7 mouse cellular contexts compared by ENCODE assay signal in genomic region chr11:107025411-107026321, GRCm38 (mm10). TPM values are rescaled to one million over a fixed set of nuclear protein-coding genes. Genes with fewer than 3 reads are reported as not detected.
DNase-seq lines count a peak whose midpoint lies in the region; ATAC-seq and TF ChIP-seq lines count a peak whose summit lies in the region.

Gene 1810010H24Rik (plus strand): TSS chr11:107025681.

- peak within 1 kb of the TSS; percentile 30 for H3ac ChIP-seq in C2C12 (ENCODE audit: control insufficient read depth, insufficient read length, low read depth)

- no peak for ATAC-seq in G1E (ENCODE audit: extremely low read depth, insufficient number of reproducible peaks, low FRiP score, poor library complexity, severe bottlenecking)
- ATAC-seq in embryonic facial prominence, embryonic 11.5 days (replicated peaks; ENCODE audit: insufficient number of reproducible peaks, low FRiP score, low TSS enrichment, low read depth) = no peak
- peak; percentile 34; the same call in 1 of the 2 replicates for ATAC-seq in hindbrain, embryonic 14.5 days (ENCODE audit: low FRiP score)
- ATAC-seq in liver, embryonic 15.5 days (ENCODE audit: insufficient read depth) = no peak
- ATAC-seq in neural tube, embryonic 14.5 days (ENCODE audit: low read depth) = peak; percentile 25; the same call in 1 of the 2 replicates
- no peak for ATAC-seq in activated CD4-positive, CD25-positive, alpha-beta regulatory T cell, adult 4 months

- under 1% methylated on average over 45 of the region's 45 CpGs for WGBS in embryonic facial prominence, embryonic 11.5 days
- under 1% methylated on average over 45 of the region's 45 CpGs for WGBS in hindbrain, embryonic 14.5 days
- 1% methylated on average over 45 of the region's 45 CpGs for WGBS in liver, embryonic 15.5 days (ENCODE audit: insufficient replicate concordance)
- under 1% methylated on average over 45 of the region's 45 CpGs for WGBS in neural tube, embryonic 14.5 days

- DNase-seq in G1E (ENCODE audit: low spot score) = no peak
- DNase-seq in embryonic facial prominence, embryonic 11.5 days (ENCODE audit: low spot score) = peak; percentile 36
- peak; percentile 57 for DNase-seq in hindbrain, embryonic 14.5 days (ENCODE audit: low spot score)

- peak within 1 kb of the TSS; percentile 53 for H3K9ac ChIP-seq in embryonic facial prominence, embryonic 11.5 days (replicated peaks; ENCODE audit: low read length)
- peak within 1 kb of the TSS; percentile 65 for H3K9ac ChIP-seq in hindbrain, embryonic 14.5 days
- peak within 1 kb of the TSS; percentile 35; the same call in 1 of the 2 replicates for H3K9ac ChIP-seq in liver, embryonic 15.5 days
- H3K9ac ChIP-seq in neural tube, embryonic 14.5 days (replicated peaks; ENCODE audit: low read depth, low read length) = peak within 1 kb of the TSS; percentile 69

- H3K4me1 ChIP-seq in G1E (ENCODE audit: insufficient read depth, low read depth, low read length) = peaks cover 35% of the 10 kb centered on the region
- peaks cover 5% of the 10 kb centered on the region for H3K4me1 ChIP-seq in embryonic facial prominence, embryonic 11.5 days (ENCODE audit: control insufficient read depth, insufficient read depth, low read length)
- peaks cover 30% of the 10 kb centered on the region for H3K4me1 ChIP-seq in hindbrain, embryonic 14.5 days (replicated peaks; ENCODE audit: control insufficient read depth, insufficient read depth, low read length)
- H3K4me1 ChIP-seq in liver, embryonic 15.5 days (replicated peaks) = peaks cover 47% of the 10 kb centered on the region
- H3K4me1 ChIP-seq in neural tube, embryonic 14.5 days (ENCODE audit: control insufficient read depth, insufficient read depth, low read length) = peaks cover 5% of the 10 kb centered on the region; the same call in 1 of the 2 replicates

- no peaks in the 10 kb centered on the region for H3K79me3 ChIP-seq in C2C12 (ENCODE audit: low read depth)

- H3K9me3 ChIP-seq in G1E (replicated peaks) = no peaks in the 10 kb centered on the region
- H3K9me3 ChIP-seq in embryonic facial prominence, embryonic 11.5 days (replicated peaks; ENCODE audit: control insufficient read depth, low read length) = no peaks in the 10 kb centered on the region
- no peaks in the 10 kb centered on the region for H3K9me3 ChIP-seq in hindbrain, embryonic 14.5 days (ENCODE audit: control insufficient read depth, low read length)
- H3K9me3 ChIP-seq in liver, embryonic 15.5 days (replicated peaks) = no peaks in the 10 kb centered on the region
- no peaks in the 10 kb centered on the region for H3K9me3 ChIP-seq in neural tube, embryonic 14.5 days (ENCODE audit: control insufficient read depth, low read length)

- no peak within 1 kb of the TSS for H3K4me3 ChIP-seq in C2C12 (ENCODE audit: insufficient read depth, poor library complexity, severe bottlenecking)
- peak within 1 kb of the TSS; percentile 67 for H3K4me3 ChIP-seq in G1E (ENCODE audit: low read depth, low read length)
- H3K4me3 ChIP-seq in embryonic facial prominence, embryonic 11.5 days (ENCODE audit: low read depth, low read length) = peak within 1 kb of the TSS; percentile 45
- H3K4me3 ChIP-seq in hindbrain, embryonic 14.5 days (replicated peaks; ENCODE audit: low read length) = peak within 1 kb of the TSS; percentile 43
- H3K4me3 ChIP-seq in liver, embryonic 15.5 days (replicated peaks) = peak within 1 kb of the TSS; percentile 69
- peak within 1 kb of the TSS; percentile 31 for H3K4me3 ChIP-seq in neural tube, embryonic 14.5 days (ENCODE audit: low read depth, low read length)

- H3K27ac ChIP-seq in embryonic facial prominence, embryonic 11.5 days (replicated peaks; ENCODE audit: low read depth, low read length) = no peak within 1 kb of the TSS
- H3K27ac ChIP-seq in hindbrain, embryonic 14.5 days = peak within 1 kb of the TSS; percentile 77
- peak within 1 kb of the TSS; percentile 56 for H3K27ac ChIP-seq in liver, embryonic 15.5 days (replicated peaks)
- H3K27ac ChIP-seq in neural tube, embryonic 14.5 days (ENCODE audit: low read depth, low read length) = peak within 1 kb of the TSS; percentile 45

- peaks cover 3% of the 10 kb centered on the region for H3K27me3 ChIP-seq in C2C12 (ENCODE audit: control insufficient read depth, insufficient read depth, insufficient read length)
- H3K27me3 ChIP-seq in G1E (ENCODE audit: insufficient read depth, low read length) = peaks cover 38% of the 10 kb centered on the region
- H3K27me3 ChIP-seq in embryonic facial prominence, embryonic 11.5 days (ENCODE audit: control insufficient read depth, insufficient read depth, low read length) = no peaks in the 10 kb centered on the region; the same call in 1 of the 2 replicates
- no peaks in the 10 kb centered on the region for H3K27me3 ChIP-seq in hindbrain, embryonic 14.5 days (ENCODE audit: control insufficient read depth, insufficient read depth, low read length)
- H3K27me3 ChIP-seq in liver, embryonic 15.5 days = peaks cover 79% of the 10 kb centered on the region
- no peaks in the 10 kb centered on the region for H3K27me3 ChIP-seq in neural tube, embryonic 14.5 days (ENCODE audit: control insufficient read depth, insufficient read depth, low read length)

- H3K36me3 ChIP-seq in C2C12 (ENCODE audit: control insufficient read depth, insufficient read depth) (no peaks in the 10 kb centered on the region), G1E (replicated peaks) (no peaks in the 10 kb centered on the region)
- no peaks in the 10 kb centered on the region for H3K36me3 ChIP-seq in embryonic facial prominence, embryonic 11.5 days (replicated peaks; ENCODE audit: control insufficient read depth, insufficient read depth, low read depth, low read length)
- H3K36me3 ChIP-seq in hindbrain, embryonic 14.5 days (replicated peaks; ENCODE audit: control insufficient read depth, insufficient read depth) = no peaks in the 10 kb centered on the region
- no peaks in the 10 kb centered on the region for H3K36me3 ChIP-seq in liver, embryonic 15.5 days (replicated peaks)
- no peaks in the 10 kb centered on the region for H3K36me3 ChIP-seq in neural tube, embryonic 14.5 days (ENCODE audit: control insufficient read depth, insufficient read depth, low read length)

- no peaks in the 10 kb centered on the region for H3K79me2 ChIP-seq in C2C12 (ENCODE audit: control insufficient read depth, insufficient read depth)

- no peak for TF ChIP-seq CTCF in C2C12 (IDR thresholded peaks at IDR 0.05; ENCODE audit: control insufficient read depth, insufficient read depth, insufficient read length)
- TF ChIP-seq CTCF in G1E (IDR thresholded peaks at IDR 0.05; ENCODE audit: low read depth, low read length) = no peak

- H3K4me2 ChIP-seq in embryonic facial prominence, embryonic 11.5 days (ENCODE audit: low read depth, low read length) = peak within 1 kb of the TSS; percentile 83
- H3K4me2 ChIP-seq in hindbrain, embryonic 14.5 days (replicated peaks) = peak within 1 kb of the TSS; percentile 83
- peak within 1 kb of the TSS; percentile 91 for H3K4me2 ChIP-seq in liver, embryonic 15.5 days
- peak within 1 kb of the TSS; percentile 66 for H3K4me2 ChIP-seq in neural tube, embryonic 14.5 days (ENCODE audit: low read depth, low read length)

TF ChIP-seq in C2C12, 6 proteins besides CTCF, POLR2A, EP300 and RAD21:
- TF ChIP-seq MYOG (IDR thresholded peaks at IDR 0.05; ENCODE audit: control insufficient read depth, extremely low read depth, insufficient read length) (no peak), MYOD1 (IDR thresholded peaks at IDR 0.05; ENCODE audit: control insufficient read depth, insufficient read length, low read depth) (no peak), USF1 (IDR thresholded peaks at IDR 0.05; ENCODE audit: low read depth) (no peak)
TF ChIP-seq in C2C12: peak in this region for 0.

RNA-seq across cellular contexts. Expression of gene 1810010H24Rik, which starts in this region (rescaled TPM):
- 0.47 TPM for polyA plus RNA-seq in C2C12 (2012; fragmentation: generic; extraction: Trizol)
- total RNA-seq in G1E (2014; fragmentation: Nextera tagmentation) = 2.6 and 5.5 TPM in 2 replicates
- total RNA-seq in G1E (2017) = 0.87 and 1.3 TPM in 2 replicates
- polyA plus RNA-seq in G1E (2012) = 0.62 and 0.63 TPM in 2 replicates
- polyA plus RNA-seq in embryonic facial prominence, embryonic 11.5 days (2014; fragmentation: Nextera tagmentation; extraction: Ambion mirVana) = 1.8 and 3.4 TPM in 2 replicates
- 7.1 and 7.8 TPM in 2 replicates for polyA plus RNA-seq in hindbrain, embryonic 14.5 days (2014; fragmentation: Nextera tagmentation; extraction: Ambion mirVana)
- 4.5 and 5.6 TPM in 2 replicates for polyA plus RNA-seq in liver, embryonic 15.5 days (2015; fragmentation: Nextera tagmentation; extraction: Ambion mirVana)
- 9.8 and 9.9 TPM in 2 replicates for polyA plus RNA-seq in neural tube, embryonic 14.5 days (2014; fragmentation: Nextera tagmentation; extraction: Ambion mirVana)
- polyA plus RNA-seq in activated CD4-positive, CD25-positive, alpha-beta regulatory T cell, adult 4 months (2017; shearing (Covaris generic)) = 1 to 10 TPM in 1 of 2 experiments, under 1 TPM in 1; 0.46 to 1.5 TPM

Comparison
In these comparisons a context has a peak if more than half of its experiments do, and no peak if none do; other contexts are left out.
1. ATAC-seq: peak in hindbrain, embryonic 14.5 days (single experiment) and neural tube, embryonic 14.5 days (single experiment); none in G1E (single experiment), embryonic facial prominence, embryonic 11.5 days (single experiment), liver, embryonic 15.5 days (single experiment) and activated CD4-positive, CD25-positive, alpha-beta regulatory T cell, adult 4 months (single experiment).
2. Peak in every context shown above with its lines, with median percentiles within 50 percentile points of each other: H3K4me2 ChIP-seq and H3K9ac ChIP-seq.